Mouse (Mus musculus) erythroblast, embryonic 14.5 days (primary cell): ENCODE results near the gene Podxl.

Source experiments
- GATA1 ChIP-seq: IDR thresholded peaks from 2 replicates; pipeline ENCODE4 v1.6.1; 2012; ENCODE audit warnings: low read length, inconsistent platforms, mixed read lengths
- TAL1 ChIP-seq: IDR thresholded peaks from 3 replicates; pipeline ENCODE4 v1.6.1; 2012; ENCODE audit warnings: low read length, inconsistent platforms, mixed read lengths

GRCm38 (mm10) chr6:31571459-31571858, 7.7 kb upstream of the Podxl start:
- TF ChIP-seq GATA1 (no peak), TAL1 (no peak)
